Mouse (Mus musculus) urinary bladder, postnatal 25 days (tissue): ENCODE measurements around the gene Ranbp9.
"Not testable (repeated sequence)": the region's sequence is repeated elsewhere in the genome, so short reads cannot be mapped to it uniquely, and the experiment has no call there.

Experiments
- DNase-seq: peaks from one replicate; pipeline ENCODE4 v3.0.0; 2022; ENCODE audit warnings: low spot score

Gene Ranbp9

GRCm38 (mm10) chr13:43496660-43497059, 15.6 kb upstream of the Ranbp9 start:
- DNase-seq: no peak

- no peak for DNase-seq
These were observed 14.6 kb upstream of the Ranbp9 start for GRCm38 (mm10) chr13:43495645-43496044.

- DNase-seq: no peak
These were observed 12.6 kb upstream of the Ranbp9 start for GRCm38 (mm10) chr13:43493725-43494124.

GRCm38 (mm10) chr13:43493058-43493481, 12.0 kb upstream of the Ranbp9 start:
- DNase-seq: no peak

GRCm38 (mm10) chr13:43486501-43487213, 5.6 kb upstream of the Ranbp9 start:
- no peak for DNase-seq

GRCm38 (mm10) chr13:43485278-43485976, 4.3 kb upstream of the Ranbp9 start:
- DNase-seq: no peak

GRCm38 (mm10) chr13:43482782-43483181, 1.7 kb upstream of the Ranbp9 start:
- DNase-seq: no peak

GRCm38 (mm10) chr13:43481859-43482245, 770 bp upstream of the Ranbp9 start:
- no peak for DNase-seq

GRCm38 (mm10) chr13:43480595-43480956, 506 bp downstream of the Ranbp9 start:
- no peak for DNase-seq

GRCm38 (mm10) chr13:43479767-43480571, 1.1 kb downstream of the Ranbp9 start:
- DNase-seq: peak; percentile 24

GRCm38 (mm10) chr13:43479024-43479705, 1.9 kb downstream of the Ranbp9 start:
- no peak for DNase-seq

- no peak for DNase-seq
These were observed 2.5 kb downstream of the Ranbp9 start for GRCm38 (mm10) chr13:43478586-43478985.

GRCm38 (mm10) chr13:43477098-43477697, 3.9 kb downstream of the Ranbp9 start:
- no peak for DNase-seq

- DNase-seq: no peak
These were observed 4.9 kb downstream of the Ranbp9 start for GRCm38 (mm10) chr13:43476226-43476625.

- DNase-seq: no peak
These were observed 6.4 kb downstream of the Ranbp9 start for GRCm38 (mm10) chr13:43474722-43475121.

- not testable (repeated sequence) for DNase-seq
These were observed 9.2 kb downstream of the Ranbp9 start for GRCm38 (mm10) chr13:43471861-43472260.

GRCm38 (mm10) chr13:43469607-43470006, 11.5 kb downstream of the Ranbp9 start:
- DNase-seq: no peak

GRCm38 (mm10) chr13:43464605-43465004, 16.5 kb downstream of the Ranbp9 start:
- DNase-seq: no peak

GRCm38 (mm10) chr13:43457161-43457560, 23.9 kb downstream of the Ranbp9 start:
- DNase-seq: no peak

GRCm38 (mm10) chr13:43454431-43454830, 26.7 kb downstream of the Ranbp9 start:
- DNase-seq: no peak

GRCm38 (mm10) chr13:43452843-43453605, 28.1 kb downstream of the Ranbp9 start:
- DNase-seq: no peak
